Mouse (Mus musculus) cerebellum, adult 2 months (tissue): ENCODE results near the gene Ovol3.

Experiments used
- CTCF ChIP-seq: fragments of 200-500 bp; IDR thresholded peaks from 2 replicates; pipeline ENCODE4 v1.5.1; 2011; ENCODE audit warnings: low read depth, mild to moderate bottlenecking, control low read depth, low read length, moderate library complexity, borderline replicate concordance; ENCODE audit not compliant: insufficient read depth
- POLR2A ChIP-seq: fragments of 200-500 bp; IDR thresholded peaks from 2 replicates; pipeline ENCODE4 v1.6.1; 2011; ENCODE audit warnings: low read length, control low read depth, borderline replicate concordance; ENCODE audit not compliant: insufficient read depth

- TF ChIP-seq CTCF (no peak), POLR2A (no peak)
Observed at GRCm38 (mm10) chr7:30189116-30189491, 46.4 kb downstream of the Ovol3 start.
